Mouse (Mus musculus): ENCODE measurements around the gene Fosl1.

- no peak for TF ChIP-seq CTCF (IDR thresholded peaks at IDR 0.05; ENCODE audit: control insufficient read depth, insufficient read depth, insufficient read length)
- TF ChIP-seq MYOD1 (IDR thresholded peaks at IDR 0.05; ENCODE audit: control insufficient read depth, insufficient read length, low read depth): no peak
- no peak for TF ChIP-seq FOSL1 (IDR thresholded peaks at IDR 0.05; ENCODE audit: insufficient read depth, low read length, poor library complexity, severe bottlenecking)
These were observed 43.1 kb downstream of the Fosl1 start, which contains the start of gene Cfl1 for GRCm38 (mm10) chr19:5490313-5490897.
